Mouse (Mus musculus): ENCODE data around the gene Nr4a3.

DNA sequence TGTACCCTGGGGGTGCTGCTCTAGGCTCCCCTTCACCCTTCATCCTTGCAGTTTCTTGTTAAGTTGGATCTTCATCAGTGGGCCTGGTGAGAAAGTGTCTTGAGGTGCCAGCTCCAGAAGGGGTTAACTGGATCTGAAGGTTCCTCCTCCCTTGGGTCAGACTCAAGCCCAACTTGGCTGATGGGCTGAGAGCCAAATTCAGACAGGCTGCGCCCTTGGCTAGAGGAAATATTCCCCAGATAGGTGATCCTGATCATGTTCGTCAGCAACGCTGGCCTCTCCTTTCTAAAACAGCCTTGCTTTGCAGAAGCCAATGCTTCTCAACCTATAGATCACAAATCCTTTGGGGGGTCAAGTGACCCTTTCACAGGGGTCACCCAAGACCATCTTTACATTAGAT is 27.1 kb downstream of the Nr4a3 start:
- no peak for TF ChIP-seq GATA1 (IDR thresholded peaks at IDR 0.05; ENCODE audit: borderline replicate concordance, low read length)
- no peak for TF ChIP-seq FLI1 (IDR thresholded peaks at IDR 0.05; ENCODE audit: low read length)

Data from megakaryocyte, embryonic 14.5 days (primary cell).